Mouse (Mus musculus) cerebellum, adult 8-10 months (tissue): ENCODE measurements at regions not wholly inside any gene's neighbourhood (a gene's known extent, or its start where the extent isn't known, plus 50 kb on each side); places are given as distances from the start of the nearest gene placed in this dataset.

Source experiments
- DNase-seq: peaks from one replicate; pipeline ENCODE4 v3.0.0; 2022

DNA sequence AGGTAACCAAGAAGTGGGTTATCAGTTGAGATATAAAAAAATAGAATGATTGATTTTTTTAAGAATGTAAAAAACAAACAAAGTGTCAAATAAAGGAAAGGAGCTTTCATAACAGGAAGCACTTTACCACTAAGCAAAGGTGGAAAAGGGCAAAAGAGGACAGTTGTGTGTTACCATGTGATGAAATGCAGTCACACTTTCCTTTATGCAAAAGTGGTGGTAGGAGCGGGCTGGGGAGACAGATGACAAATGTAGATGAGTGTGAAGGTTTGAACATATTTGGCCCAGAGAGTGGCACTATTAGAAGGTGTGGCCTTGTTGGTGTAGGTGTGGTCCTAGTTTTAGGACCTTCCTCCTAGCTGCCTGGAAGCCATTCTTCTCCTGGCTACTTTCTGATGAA, 222.6 kb upstream of the Adamts5 start:
- DNase-seq: no peak

DNA sequence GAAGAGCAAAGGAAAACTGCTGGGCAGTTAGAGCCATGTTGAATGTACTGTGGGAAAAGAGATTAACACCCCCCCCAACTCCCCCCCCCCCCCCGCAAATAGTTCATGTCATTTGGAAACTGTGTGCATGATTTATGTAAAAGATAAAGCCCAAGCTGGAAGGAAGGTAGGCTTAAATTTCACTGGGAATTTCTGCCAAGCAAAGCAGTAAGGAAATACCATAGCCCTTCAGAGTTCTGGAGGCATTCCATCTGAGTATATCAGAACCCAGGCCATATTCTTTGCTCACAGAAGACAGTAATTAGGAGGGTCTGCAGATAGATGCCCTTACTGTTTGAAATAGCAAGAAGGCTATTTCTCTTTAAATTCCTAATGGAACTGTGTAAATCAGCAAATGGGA, 221.3 kb upstream of the Adamts5 start:
- DNase-seq: no peak

DNA sequence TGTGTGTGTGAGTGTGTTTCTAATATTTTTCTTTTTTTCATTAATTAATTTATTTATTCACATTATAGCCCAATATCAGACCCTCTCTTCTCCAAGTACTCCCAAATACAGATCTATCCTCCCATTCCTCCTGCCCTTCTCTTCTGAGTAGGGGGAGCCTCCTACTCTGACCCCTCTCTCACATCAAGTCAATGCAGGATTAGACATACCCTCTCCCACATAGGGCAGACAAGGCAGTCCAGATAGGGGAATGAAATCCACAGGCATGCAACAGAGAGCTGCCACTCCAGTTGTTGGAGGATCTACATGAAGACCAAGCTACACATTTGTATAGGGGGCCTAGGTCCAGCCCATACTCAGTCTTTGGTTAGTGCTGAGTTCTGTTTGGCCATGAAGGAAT, 216.3 kb upstream of the Adamts5 start:
- DNase-seq: no peak

DNA sequence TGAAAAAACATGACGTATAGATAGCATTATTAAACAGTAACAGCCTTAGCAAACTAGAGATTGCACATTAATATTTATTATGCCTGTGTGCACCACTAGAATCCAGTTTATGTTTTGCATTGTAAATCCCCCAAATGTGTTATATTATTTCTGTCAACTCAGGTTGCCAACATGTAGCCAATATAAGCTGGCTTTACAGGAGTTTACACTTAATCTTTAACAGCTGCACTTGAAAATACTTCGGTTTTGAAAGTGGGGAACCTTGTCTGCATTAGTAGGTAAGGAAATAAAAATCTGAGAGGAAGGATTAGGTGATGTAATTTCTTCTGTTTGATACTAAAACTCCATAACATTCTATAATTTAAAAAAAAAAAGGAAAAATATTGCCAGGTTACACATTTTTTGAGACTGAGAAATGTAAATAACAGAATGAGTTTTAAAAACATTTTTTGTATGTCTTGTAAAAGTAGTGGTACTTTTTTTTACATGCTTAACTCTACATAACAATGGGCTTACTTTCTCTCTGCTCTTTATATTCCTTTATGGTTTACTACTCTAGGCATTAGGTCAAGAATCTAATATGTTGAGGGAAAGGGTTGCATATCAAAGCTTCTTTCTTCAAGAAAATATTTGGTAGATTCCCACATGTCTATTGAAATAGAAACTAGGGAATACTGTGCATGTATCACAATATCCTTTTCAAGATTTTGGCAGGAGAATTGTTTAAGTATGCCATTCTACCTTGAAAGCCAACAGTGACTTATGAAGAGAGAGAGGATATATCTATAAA, 214.2 kb upstream of the Adamts5 start:
- no peak for DNase-seq

DNA sequence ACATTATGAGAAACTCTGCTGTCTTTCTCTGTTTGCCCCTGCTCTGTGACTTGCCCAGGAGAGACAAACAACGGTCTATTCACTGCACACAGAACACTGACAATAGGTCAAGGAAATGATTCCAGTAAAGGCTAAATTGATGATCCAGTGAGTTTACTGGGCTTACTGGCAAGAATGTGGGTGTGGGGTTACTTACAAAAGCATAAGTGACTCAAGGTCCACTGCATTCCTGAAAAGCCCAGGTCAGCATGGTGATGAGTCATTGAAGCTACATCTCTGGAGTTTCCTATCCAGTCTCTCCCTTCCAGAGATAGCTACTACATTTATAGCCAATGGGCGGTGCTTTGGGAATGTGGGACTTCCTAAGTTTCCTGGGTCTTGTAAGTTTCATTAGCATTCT, 192.8 kb upstream of the Adamts5 start:
- DNase-seq: no peak

DNA sequence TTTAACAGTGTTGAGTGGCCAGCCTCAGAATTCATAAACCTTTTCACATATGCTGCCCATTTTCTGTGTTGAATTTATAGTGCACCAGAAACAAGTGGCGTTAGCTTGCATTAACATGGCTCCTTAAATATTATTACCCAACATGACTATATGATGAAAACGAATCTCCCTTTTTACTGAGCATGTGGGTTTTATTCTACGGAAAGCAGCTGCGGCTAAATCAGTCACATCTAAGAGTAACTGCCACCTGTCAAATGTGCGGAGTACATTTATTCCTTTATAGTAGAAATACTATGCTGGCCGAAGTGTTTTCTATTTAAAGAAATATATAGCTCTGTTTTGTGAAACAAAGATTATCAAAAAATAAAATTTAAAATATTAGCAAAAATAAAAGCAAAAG, 188.5 kb upstream of the Adamts5 start:
- DNase-seq: no peak

DNA sequence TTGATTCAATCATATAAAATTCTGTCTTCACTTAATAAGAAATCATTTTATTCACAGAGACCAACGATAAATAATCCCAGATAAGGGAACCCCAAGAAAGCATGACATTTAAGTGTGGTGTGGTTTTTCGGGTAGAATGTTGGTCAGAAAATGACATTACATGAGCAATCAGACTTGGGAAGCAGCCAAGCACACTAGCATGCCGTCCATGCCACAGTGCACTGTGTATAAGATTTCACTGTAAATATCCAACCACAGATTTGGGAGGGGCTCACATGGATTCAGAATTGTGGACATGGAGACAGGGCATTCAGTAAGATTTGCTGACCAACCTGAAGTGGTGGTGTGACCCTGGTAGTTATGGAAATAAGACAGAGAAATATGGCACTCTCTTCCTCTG, 185.8 kb upstream of the Adamts5 start:
- no peak for DNase-seq

DNA sequence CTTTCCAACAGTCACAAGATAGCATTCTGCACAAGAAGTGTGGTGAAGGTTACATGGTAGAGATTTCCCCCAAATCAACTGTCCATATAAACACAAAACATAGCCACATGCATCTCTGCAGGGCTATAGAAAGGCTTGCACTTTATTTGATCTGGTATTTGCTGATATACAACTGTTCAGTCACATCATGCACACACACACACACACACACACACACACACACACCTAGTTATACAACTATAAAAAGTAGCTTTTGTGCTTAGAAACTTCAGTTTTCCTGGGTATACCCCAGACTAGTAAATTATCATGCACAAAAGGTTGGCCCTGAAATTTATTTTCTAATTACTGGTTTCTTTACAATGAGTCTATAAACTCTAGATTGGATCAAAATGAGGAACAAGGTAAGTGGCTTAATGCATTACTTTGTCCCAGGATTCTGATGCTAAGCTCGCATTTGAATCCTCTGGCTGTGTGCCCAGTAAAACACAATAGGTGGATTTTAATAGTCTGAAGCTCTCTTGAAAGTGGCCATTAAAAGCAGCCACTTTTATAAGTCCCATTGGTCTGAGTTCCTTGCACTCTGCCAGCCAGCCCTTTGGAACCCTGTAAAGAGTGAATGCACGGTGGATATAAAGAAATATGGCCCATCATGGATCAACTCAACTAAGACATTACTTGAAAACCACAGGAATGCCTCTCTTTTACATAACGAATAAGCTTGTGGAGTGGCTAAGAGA, 166.2 kb upstream of the Adamts5 start:
- no peak for DNase-seq

DNA sequence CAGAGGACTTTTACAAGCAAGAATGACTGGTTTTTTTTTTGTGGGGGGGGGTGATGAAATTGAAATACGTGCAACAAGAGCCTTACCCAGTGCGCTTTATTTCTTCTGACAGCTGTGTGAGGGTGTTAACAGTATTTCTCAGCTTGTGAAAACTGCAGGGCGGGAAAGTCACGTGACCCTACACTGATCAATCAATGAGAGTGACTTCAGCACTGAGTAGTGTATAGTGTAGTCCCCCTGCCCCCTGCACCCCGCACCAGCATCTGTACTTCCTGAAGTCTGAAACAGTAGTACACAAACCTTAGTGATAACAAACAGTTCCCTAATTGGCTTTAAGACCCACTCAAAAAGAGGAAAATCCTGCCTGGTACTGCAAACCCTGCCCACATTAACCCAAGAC, 158.5 kb upstream of the Adamts5 start:
- DNase-seq: no peak

DNA sequence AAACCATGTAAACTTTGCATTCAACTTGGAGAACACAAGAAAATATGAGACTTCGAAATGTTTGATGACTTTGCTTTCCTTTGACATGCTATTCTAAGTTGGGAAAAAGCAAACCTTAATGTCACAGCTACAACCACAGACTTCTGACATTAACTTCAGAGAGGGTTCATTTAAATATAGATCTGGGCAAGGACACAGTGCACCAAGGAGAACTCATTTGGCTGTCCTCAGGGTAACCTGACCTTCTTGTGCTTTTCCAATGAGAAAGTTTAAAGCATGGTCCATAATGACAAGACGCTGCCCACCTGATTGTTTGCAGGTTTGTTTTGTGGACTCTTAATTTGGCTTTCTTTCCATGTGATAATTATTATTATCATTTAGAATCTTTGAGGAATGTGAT, 143.1 kb upstream of the Adamts5 start:
- no peak for DNase-seq

DNA sequence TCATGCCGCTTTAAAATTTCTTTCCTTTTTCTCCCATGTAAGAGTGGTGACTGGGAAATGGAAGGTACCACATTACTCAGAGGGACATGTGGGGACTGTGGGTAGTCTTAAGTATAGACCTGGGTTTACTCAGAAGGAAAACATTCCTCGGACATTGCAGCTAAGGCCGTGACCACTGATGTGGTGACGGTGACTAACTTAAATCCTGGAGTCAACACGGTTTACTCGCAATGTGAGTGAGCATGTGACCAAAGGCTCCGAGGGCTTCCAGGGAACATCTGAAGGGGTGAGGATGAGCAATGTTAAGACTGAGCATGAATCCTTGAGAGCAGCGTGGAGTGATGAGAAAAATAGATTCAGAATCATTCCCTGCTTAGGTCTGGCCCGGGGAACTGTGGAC, 133.1 kb upstream of the Adamts5 start:
- DNase-seq: no peak

DNA sequence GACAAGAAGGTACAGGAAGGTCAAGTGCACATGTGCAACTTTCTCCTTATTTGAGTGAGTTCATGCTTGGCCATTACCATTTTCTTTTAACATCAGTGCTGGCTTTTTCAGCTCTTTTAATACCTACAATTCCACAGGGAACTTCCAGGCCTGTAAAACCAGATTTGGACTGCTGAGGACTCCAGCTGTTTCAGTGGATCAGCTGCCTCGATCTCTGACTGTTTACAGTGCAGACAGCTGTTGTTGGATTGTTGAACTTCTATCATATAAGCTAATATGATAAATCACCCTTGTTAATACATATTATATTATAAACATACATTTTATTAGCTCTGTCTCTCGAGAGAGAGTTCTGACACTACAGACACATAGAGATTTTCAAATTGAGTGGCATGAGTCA, 126.1 kb upstream of the Adamts5 start:
- DNase-seq: no peak

DNA sequence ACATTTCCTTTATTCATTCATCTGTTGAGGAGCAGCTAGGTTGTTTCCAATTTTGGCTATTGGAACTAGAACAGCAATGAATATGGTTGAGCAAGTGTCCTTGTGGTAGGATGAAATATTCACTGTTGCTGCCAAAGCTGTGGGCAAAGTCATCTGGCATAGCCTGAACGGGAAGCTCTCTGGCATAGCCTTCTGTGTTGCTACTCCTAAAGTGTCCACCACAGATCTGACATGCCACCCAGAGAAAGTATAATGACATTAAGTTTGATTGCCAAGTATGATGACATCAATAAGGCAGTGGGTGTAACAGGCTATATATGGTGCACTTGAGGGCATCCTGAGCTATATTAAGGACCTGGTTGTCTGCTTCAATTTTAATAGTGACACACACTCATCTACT, 113.7 kb upstream of the Adamts5 start:
- no peak for DNase-seq

DNA sequence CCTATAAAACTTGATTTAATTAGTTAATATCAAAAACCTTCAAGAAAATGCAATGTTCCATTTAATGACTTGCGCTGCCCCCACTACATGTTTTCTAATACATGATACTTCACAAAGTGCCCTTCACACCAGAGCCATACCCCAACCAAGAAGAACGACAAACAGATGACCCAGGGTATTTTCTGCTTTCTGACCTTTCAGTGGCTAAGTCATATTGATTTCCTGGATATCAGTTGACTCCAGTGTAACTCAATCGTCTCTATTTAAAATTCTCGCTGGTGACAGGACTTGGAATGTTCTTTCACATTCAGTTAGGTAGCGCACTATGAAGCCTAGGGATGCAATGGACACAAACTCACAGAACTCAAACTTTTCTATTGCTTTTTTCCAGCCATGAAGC, 109.4 kb upstream of the Adamts5 start:
- DNase-seq: no peak

DNA sequence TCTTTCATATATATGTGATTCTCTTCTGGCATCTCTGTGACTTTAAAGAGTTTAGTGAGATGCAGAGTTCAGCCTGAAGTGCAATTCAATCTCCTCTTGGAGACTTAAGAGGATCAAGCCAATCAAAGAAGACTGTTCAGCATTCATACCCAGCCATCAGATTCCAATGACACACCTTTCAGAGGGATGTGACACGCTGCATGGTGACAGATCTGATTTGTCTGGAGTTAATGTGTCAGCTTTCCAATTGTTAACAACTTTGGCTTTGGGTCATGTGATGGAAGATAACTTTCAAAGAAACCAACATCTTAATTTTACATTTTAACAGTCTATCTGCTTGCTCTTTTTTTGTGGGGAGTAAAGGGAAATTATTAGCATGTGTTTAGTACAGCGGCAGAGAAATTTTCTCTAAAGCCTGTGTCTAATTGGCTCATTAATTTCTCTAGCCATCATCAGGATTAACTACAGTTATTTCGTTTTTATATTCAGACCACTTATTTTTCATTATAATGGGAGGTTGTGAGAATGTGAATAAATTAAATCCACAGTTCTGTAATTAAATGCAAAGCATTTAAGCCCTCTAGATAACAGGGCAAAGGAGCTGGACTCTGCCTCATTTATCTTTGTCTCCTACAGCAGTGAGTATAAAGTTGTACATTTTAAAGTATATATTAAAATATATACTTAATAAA, 108.2 kb upstream of the Adamts5 start:
- DNase-seq: no peak

DNA sequence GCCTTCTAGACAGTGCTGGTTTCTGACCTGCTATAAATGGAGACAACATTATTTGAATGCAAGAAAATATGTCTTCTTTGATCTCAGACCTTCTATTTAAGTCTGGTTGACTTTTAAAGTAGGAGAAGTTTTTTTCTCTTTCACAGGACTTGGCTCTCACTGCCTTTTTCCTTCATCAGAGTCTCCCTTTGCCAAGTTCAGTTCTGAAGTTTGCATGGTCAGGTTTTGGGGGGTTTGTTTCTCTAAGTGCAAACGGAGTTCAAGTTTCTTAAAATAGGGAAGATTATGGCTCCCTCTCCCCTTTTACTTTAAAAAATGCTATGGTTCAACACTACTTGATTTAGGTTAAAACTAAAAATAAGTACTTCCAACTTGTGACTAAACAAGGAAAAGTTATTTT, 106.2 kb upstream of the Adamts5 start:
- no peak for DNase-seq

DNA sequence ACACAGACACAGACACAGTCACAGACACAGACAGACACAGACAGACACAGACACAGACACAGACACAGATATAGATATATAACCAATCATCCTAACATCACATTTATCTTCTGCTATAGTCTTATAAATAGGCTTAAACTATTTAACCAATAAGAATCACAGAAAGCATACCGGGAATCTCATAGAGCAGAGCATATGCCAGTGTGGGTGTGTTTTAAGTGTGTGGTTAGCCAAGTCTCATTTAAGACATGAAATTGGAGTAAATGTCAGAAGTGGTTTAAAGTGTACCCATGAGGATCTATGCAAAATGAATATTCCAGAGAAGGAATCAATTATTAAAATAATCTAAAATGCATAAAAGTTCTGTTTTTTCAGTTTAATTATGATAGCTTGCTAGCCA, 99.2 kb upstream of the Adamts5 start:
- no peak for DNase-seq

DNA sequence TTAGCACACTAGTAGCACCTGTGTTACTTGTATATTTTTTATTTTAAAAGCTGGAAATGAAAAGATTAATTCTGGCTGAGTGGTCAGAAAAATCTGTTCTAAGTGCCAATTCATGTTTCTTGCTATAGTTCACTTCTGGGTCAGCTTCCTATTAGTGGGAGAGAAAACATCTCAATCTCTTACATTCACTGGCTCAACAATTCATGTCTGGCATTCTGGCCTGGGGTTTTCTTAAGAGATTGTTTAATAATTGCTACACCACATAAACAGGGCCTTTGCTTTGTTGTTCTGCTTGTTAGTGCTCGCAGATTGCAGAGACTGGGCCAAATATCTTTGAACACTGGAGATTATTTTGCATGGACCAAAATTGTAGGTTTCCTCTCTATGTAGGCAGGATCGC, 84.2 kb upstream of the Adamts5 start:
- no peak for DNase-seq

DNA sequence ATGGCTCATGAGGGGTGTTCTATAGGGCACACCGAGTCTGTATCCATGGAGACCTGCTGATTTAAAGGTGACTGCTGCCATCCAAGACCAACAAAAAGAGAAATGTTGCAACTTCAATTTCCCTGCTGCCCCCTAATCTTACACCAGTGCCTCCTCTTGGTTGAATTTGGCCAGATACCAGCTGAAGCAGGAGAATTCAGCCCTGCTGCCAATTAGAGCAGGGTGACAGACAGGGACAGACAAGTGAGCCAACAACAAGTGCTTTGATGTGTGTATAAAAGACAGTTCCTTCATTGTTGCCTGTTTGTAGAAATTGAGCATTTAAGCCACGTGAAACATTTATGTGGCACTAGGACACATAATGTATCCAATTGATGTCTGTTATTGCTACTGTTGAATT, 75.5 kb upstream of the Adamts5 start:
- DNase-seq: no peak

DNA sequence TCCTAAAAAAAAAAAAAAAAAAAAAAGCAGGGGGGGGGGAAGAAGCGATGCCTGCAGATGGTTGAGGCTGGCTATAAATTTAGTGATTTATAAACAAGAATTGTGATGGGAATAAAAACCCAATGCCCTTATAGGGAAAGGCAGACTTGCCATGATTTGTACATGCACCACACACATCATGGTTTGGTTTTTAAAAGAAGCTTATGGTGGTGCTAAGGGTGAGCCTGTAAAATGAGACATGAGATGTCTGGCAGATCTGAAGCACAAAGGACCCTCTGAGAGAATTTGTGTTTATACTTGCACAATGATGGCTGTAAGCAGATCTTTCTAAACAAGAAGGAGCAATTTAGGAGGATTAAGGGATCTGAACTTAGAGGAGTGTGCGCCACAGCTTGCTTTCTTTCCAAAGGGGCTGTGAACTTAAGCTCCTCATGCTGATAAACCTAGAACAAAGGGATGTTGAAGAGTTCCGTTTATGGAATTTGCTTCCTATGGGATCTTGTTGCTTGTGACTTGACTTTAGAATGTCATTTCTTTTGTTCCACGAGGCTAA, 65.3 kb upstream of the Adamts5 start:
- DNase-seq: no peak

DNA sequence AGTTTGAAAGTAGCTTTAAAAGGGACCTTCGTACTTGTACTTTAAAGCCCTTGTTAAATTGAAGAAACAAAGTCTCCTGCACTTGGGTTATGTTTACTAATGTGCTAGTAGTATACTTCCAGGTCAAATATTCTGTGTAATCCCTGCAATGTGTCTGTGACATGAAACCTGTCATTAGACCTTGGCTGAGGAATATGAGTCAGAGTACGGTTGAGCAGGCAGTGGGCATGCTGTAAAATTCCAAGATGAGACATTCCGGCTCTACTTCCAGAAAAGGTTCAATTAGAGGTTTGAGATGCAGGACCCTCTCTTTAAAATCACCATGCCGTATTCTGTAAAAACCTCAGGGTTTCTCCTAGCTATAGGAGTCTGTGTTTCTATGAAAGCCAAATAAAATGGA, 64.6 kb upstream of the Adamts5 start:
- DNase-seq: no peak

DNA sequence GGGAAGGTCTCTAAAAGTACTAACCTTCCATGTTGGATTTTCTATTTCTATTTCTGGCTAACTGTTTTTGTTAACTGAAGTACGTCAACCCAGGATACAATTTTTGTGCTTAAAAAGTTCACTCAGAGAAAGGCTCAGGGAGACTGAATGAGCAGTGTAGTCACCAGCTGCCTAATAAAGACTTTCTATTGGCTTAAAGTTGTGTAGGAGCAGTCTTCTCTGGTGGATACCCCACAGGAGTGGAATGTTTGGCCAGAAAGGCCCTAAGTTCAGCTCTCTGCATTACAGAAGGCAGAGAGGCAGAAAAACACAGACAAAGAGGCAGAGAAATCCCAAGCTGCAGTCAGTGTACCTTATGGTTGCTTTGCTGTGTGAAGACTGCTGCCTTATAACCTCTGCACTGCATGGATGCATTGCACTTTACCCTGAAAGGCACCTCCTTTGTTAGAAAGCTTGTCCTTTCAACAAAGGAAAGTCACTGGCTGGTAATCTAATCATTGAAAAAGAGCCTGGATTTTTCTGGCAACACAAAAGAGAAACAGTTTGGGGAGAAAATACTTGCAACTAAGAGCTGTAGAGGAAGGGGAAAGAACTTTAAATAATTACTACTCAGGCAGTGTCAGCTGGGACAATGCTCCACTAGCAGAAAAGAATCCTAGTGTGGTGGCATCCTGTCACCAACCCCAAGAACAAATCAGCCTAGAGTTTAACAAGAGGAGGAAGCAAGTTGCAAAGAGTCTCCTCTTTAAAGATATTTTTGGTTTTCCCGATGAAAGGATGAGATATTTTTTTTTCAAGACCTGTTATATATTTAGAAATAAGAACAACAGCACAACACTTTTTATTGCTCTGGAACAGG, 63.0 kb upstream of the Adamts5 start:
- no peak for DNase-seq

DNA sequence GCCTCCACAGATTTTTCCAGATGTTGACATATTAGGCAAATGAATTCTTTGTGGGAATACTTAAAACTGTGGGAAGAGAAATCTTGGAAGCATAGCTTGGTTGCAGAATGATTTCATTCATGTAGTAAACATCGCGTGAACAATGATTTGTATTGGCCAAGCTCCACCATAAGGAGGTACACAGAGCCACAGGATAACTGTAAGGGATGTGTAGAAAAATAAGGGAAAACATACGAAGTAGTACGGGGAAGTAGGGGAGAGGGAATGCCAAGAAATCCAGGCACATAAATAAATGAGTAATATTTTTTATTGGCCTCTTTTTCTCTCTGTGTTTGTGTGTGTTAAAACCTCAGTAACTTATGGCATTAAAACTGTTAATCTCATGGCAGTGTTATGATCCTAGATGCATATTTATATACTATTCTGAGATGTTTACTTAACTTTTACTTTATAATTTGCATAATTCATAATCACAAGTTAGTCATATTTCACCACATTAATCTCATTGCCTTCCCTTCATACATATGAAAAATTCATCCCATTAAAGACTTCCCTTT, 54.5 kb upstream of the Adamts5 start:
- no peak for DNase-seq
